Mouse (Mus musculus): ENCODE measurements around the gene Ppp2r5d. TPM values are rescaled to one million over a fixed set of nuclear protein-coding genes. Genes with fewer than 3 reads are reported as not detected.

Gene Ppp2r5d
- 89.4 and 103 TPM in 2 replicates for polyA plus RNA-seq (2014; fragmentation: Nextera tagmentation; extraction: Ambion mirVana)

- ATAC-seq (ENCODE audit: low FRiP score) (peak; percentile 97), DNase-seq (ENCODE audit: low spot score) (peak; percentile 97)
- Histone ChIP-seq H3K36me3 (ENCODE audit: control insufficient read depth, insufficient read depth, low read length) (no peaks in the 10 kb centered on the region), H3K27ac (ENCODE audit: low read depth, low read length) (peak within 1 kb of the TSS; percentile 85), H3K4me1 (replicated peaks; ENCODE audit: control insufficient read depth, insufficient read depth, low read length) (0 out of 2 replicates have a peak, but pooled peaks cover 4% of the 10 kb centered on the region), H3K9me3 (ENCODE audit: control insufficient read depth, low read length) (no peaks in the 10 kb centered on the region), H3K4me3 (ENCODE audit: low read depth, low read length) (peak within 1 kb of the TSS; percentile 92), H3K9ac (ENCODE audit: low read depth, low read length) (peak within 1 kb of the TSS; percentile 90), H3K27me3 (ENCODE audit: control insufficient read depth, insufficient read depth, low read length) (no peaks in the 10 kb centered on the region), H3K4me2 (replicated peaks; ENCODE audit: low read depth, low read length) (peak within 1 kb of the TSS; percentile 70)
- 2% methylated on average over 48 of the region's 48 CpGs for WGBS
Observed at GRCm38 (mm10) chr17:46704887-46705835, at the start of gene Ppp2r5d. Gene Ppp2r5d (minus strand): TSS chr17:46705111.

- Histone ChIP-seq H3K9me3 (ENCODE audit: control insufficient read depth, low read length) (no peaks in the 10 kb centered on the region), H3K4me2 (replicated peaks; ENCODE audit: low read depth, low read length) (peak within 1 kb of the TSS; percentile 84), H3K27ac (ENCODE audit: low read depth, low read length) (peak within 1 kb of the TSS; percentile 80), H3K9ac (ENCODE audit: low read depth, low read length) (peak within 1 kb of the TSS; percentile 70), H3K36me3 (ENCODE audit: control insufficient read depth, insufficient read depth, low read length) (no peaks in the 10 kb centered on the region), H3K4me3 (ENCODE audit: low read depth, low read length) (peak within 1 kb of the TSS; percentile 69), H3K4me1 (replicated peaks; ENCODE audit: control insufficient read depth, insufficient read depth, low read length) (peaks cover 4% of the 10 kb centered on the region; the same call in 1 of the 2 replicates), H3K27me3 (ENCODE audit: control insufficient read depth, insufficient read depth, low read length) (no peaks in the 10 kb centered on the region; the same call in 1 of the 2 replicates)
- DNase-seq (ENCODE audit: low spot score) (peak; percentile 98), ATAC-seq (ENCODE audit: low FRiP score) (peak; percentile 98)
- 0% methylated on average over 53 of the region's 58 CpGs for WGBS
Observed at GRCm38 (mm10) chr17:46751794-46752556, 47.1 kb upstream of the Ppp2r5d start, which contains the start of gene Cnpy3. Gene Cnpy3 (minus strand): TSS chr17:46752214.

- peak overlapping the region; percentile 69 for H3K4me3 ChIP-seq (ENCODE audit: low read depth, low read length)
- H3K4me2 ChIP-seq (replicated peaks; ENCODE audit: low read depth, low read length): peak overlapping the region; percentile 84
- no peak for ATAC-seq (ENCODE audit: low FRiP score)
- peaks cover 4% of the 10 kb centered on the region; the same call in 1 of the 2 replicates for H3K4me1 ChIP-seq (replicated peaks; ENCODE audit: control insufficient read depth, insufficient read depth, low read length)
- WGBS: 28% methylated on average over 16 of the region's 16 CpGs
- H3K36me3 ChIP-seq (ENCODE audit: control insufficient read depth, insufficient read depth, low read length): no peaks in the 10 kb centered on the region
- H3K9me3 ChIP-seq (ENCODE audit: control insufficient read depth, low read length): no peaks in the 10 kb centered on the region
- no peaks in the 10 kb centered on the region; the same call in 1 of the 2 replicates for H3K27me3 ChIP-seq (ENCODE audit: control insufficient read depth, insufficient read depth, low read length)
- peak overlapping the region; percentile 70 for H3K9ac ChIP-seq (ENCODE audit: low read depth, low read length)
- H3K27ac ChIP-seq (ENCODE audit: low read depth, low read length): peak overlapping the region; percentile 80; the same call in 1 of the 2 replicates
- DNase-seq (ENCODE audit: low spot score): no peak
Observed at GRCm38 (mm10) chr17:46751056-46751793, 46.3 kb upstream of the Ppp2r5d start.

GRCm38 (mm10) chr17:46750580-46750979 is 45.7 kb upstream of the Ppp2r5d start:
- ATAC-seq (ENCODE audit: low FRiP score): no peak
- H3K27me3 ChIP-seq (ENCODE audit: control insufficient read depth, insufficient read depth, low read length): no peaks in the 10 kb centered on the region; the same call in 1 of the 2 replicates
- no peak for DNase-seq (ENCODE audit: low spot score)
- peaks cover 4% of the 10 kb centered on the region; the same call in 1 of the 2 replicates for H3K4me1 ChIP-seq (replicated peaks; ENCODE audit: control insufficient read depth, insufficient read depth, low read length)
- 99% methylated on average over 4 of the region's 4 CpGs for WGBS
- no peak overlapping the region for H3K4me3 ChIP-seq (ENCODE audit: low read depth, low read length)
- no peak overlapping the region for H3K27ac ChIP-seq (ENCODE audit: low read depth, low read length)
- H3K9me3 ChIP-seq (ENCODE audit: control insufficient read depth, low read length): no peaks in the 10 kb centered on the region
- H3K9ac ChIP-seq (ENCODE audit: low read depth, low read length): peak overlapping the region; percentile 70
- H3K4me2 ChIP-seq (replicated peaks; ENCODE audit: low read depth, low read length): peak overlapping the region; percentile 84; the same call in 1 of the 2 replicates
- H3K36me3 ChIP-seq (ENCODE audit: control insufficient read depth, insufficient read depth, low read length): no peaks in the 10 kb centered on the region

DNA sequence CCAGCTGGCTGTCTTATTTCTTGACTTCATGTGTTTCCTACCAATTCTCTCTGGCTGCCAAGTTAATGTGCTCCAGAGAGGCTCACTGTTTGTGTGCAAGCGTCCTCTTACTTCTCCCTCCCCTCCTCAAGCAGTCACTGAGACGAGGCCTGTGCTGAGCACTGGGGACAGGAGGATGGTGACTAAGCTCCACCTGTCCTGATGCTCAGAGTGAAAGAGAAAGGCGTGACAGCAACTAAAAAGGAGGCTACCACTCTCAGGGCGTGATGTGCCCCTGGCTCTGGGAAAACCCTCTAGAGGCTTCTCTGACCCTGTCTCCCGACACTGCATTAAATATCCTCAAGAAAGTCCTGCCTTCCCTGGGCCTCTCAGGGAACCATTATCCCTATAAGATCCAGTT is 44.4 kb upstream of the Ppp2r5d start:
- H3K4me3 ChIP-seq (ENCODE audit: low read depth, low read length): no peak overlapping the region
- no peak overlapping the region for H3K4me2 ChIP-seq (replicated peaks; ENCODE audit: low read depth, low read length)
- no peaks in the 10 kb centered on the region for H3K9me3 ChIP-seq (ENCODE audit: control insufficient read depth, low read length)
- 91% methylated on average over 5 of the region's 5 CpGs for WGBS
- H3K9ac ChIP-seq (ENCODE audit: low read depth, low read length): no peak overlapping the region
- no peak overlapping the region for H3K27ac ChIP-seq (ENCODE audit: low read depth, low read length)
- H3K36me3 ChIP-seq (ENCODE audit: control insufficient read depth, insufficient read depth, low read length): no peaks in the 10 kb centered on the region
- no peaks in the 10 kb centered on the region; the same call in 1 of the 2 replicates for H3K27me3 ChIP-seq (ENCODE audit: control insufficient read depth, insufficient read depth, low read length)
- ATAC-seq (ENCODE audit: low FRiP score): no peak
- DNase-seq (ENCODE audit: low spot score): no peak
- H3K4me1 ChIP-seq (replicated peaks; ENCODE audit: control insufficient read depth, insufficient read depth, low read length): peaks cover 4% of the 10 kb centered on the region; the same call in 1 of the 2 replicates

DNA sequence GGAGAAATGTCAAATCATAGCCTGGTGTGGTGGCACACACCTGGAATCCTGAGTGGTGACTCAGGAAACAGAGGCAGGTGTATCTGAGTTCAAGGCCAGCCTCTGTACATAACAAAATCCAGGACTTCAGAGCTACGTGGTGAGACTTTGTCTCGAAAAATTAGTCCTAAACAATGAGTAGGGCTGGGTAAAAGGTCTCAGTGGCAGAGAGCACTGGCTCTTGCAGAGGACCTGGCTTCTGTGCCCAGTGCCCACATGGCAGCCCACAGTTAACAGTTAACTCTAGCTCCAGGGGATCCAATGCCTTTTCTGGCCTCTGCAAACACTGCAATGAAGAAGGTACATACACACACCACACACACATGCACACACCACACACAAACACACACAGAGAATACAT is 42.9 kb upstream of the Ppp2r5d start:
- no peaks in the 10 kb centered on the region for H3K36me3 ChIP-seq (ENCODE audit: control insufficient read depth, insufficient read depth, low read length)
- ATAC-seq (ENCODE audit: low FRiP score): no peak

GRCm38 (mm10) chr17:46747234-46747633 is 42.3 kb upstream of the Ppp2r5d start:
- Histone ChIP-seq H3K36me3 (ENCODE audit: control insufficient read depth, insufficient read depth, low read length) (no peaks in the 10 kb centered on the region), H3K9me3 (ENCODE audit: control insufficient read depth, low read length) (no peaks in the 10 kb centered on the region), H3K9ac (ENCODE audit: low read depth, low read length) (no peak overlapping the region), H3K4me3 (ENCODE audit: low read depth, low read length) (no peak overlapping the region), H3K4me2 (replicated peaks; ENCODE audit: low read depth, low read length) (no peak overlapping the region), H3K4me1 (replicated peaks; ENCODE audit: control insufficient read depth, insufficient read depth, low read length) (peaks cover 4% of the 10 kb centered on the region; the same call in 1 of the 2 replicates), H3K27me3 (ENCODE audit: control insufficient read depth, insufficient read depth, low read length) (no peaks in the 10 kb centered on the region; the same call in 1 of the 2 replicates), H3K27ac (ENCODE audit: low read depth, low read length) (no peak overlapping the region)
- DNase-seq (ENCODE audit: low spot score): no peak
- 84% methylated on average over 8 of the region's 8 CpGs for WGBS
- no peak for ATAC-seq (ENCODE audit: low FRiP score)

More for the DNA sequence above, 42.9 kb upstream of the Ppp2r5d start:
- Histone ChIP-seq H3K27me3 (ENCODE audit: control insufficient read depth, insufficient read depth, low read length) (no peaks in the 10 kb centered on the region; the same call in 1 of the 2 replicates), H3K9me3 (ENCODE audit: control insufficient read depth, low read length) (no peaks in the 10 kb centered on the region), H3K4me1 (replicated peaks; ENCODE audit: control insufficient read depth, insufficient read depth, low read length) (peaks cover 4% of the 10 kb centered on the region; the same call in 1 of the 2 replicates), H3K9ac (ENCODE audit: low read depth, low read length) (no peak overlapping the region), H3K4me3 (ENCODE audit: low read depth, low read length) (no peak overlapping the region), H3K27ac (ENCODE audit: low read depth, low read length) (no peak overlapping the region), H3K4me2 (replicated peaks; ENCODE audit: low read depth, low read length) (no peak overlapping the region)
- no peak for DNase-seq (ENCODE audit: low spot score)
- WGBS: 94% methylated on average over 2 of the region's 2 CpGs

- whole genome bisulfite sequencing: 83% methylated on average over 2 of the region's 2 CpGs
Observed at GRCm38 (mm10) chr17:46745506-46745905, 40.6 kb upstream of the Ppp2r5d start.

More at GRCm38 (mm10) chr17:46745506-46745905, 40.6 kb upstream of the Ppp2r5d start:
- no peak for DNase-seq (ENCODE audit: low spot score)
- Histone ChIP-seq H3K4me1 (replicated peaks; ENCODE audit: control insufficient read depth, insufficient read depth, low read length) (no peaks in the 10 kb centered on the region), H3K27me3 (ENCODE audit: control insufficient read depth, insufficient read depth, low read length) (no peaks in the 10 kb centered on the region), H3K27ac (ENCODE audit: low read depth, low read length) (no peak overlapping the region), H3K4me2 (replicated peaks; ENCODE audit: low read depth, low read length) (no peak overlapping the region), H3K4me3 (ENCODE audit: low read depth, low read length) (no peak overlapping the region), H3K9ac (ENCODE audit: low read depth, low read length) (no peak overlapping the region), H3K9me3 (ENCODE audit: control insufficient read depth, low read length) (no peaks in the 10 kb centered on the region), H3K36me3 (ENCODE audit: control insufficient read depth, insufficient read depth, low read length) (no peaks in the 10 kb centered on the region)
- no peak for ATAC-seq (ENCODE audit: low FRiP score)
